Mouse (Mus musculus) ES-Bruce4 (cell line): Measurements from ENCODE around the gene Ssh1. TPM values are rescaled to one million over a fixed set of nuclear protein-coding genes. Genes with fewer than 3 reads are reported as not detected.

Experiments used
- H3K27ac ChIP-seq: 2 replicates; pipeline ENCODE4 v1.5.1; 2012; ENCODE audit warnings: low read length, inconsistent platforms; ENCODE audit not compliant: insufficient read depth
- H3K27me3 ChIP-seq: 2 replicates; pipeline ENCODE4 v1.6.1; 2012; ENCODE audit warnings: mild to moderate bottlenecking, low read length, inconsistent platforms; ENCODE audit not compliant: control insufficient read depth, poor library complexity, insufficient read depth, severe bottlenecking
- H3K36me3 ChIP-seq: 2 replicates; pipeline ENCODE4 v1.6.1; 2012; ENCODE audit warnings: inconsistent platforms, mild to moderate bottlenecking, low read length, moderate library complexity; ENCODE audit not compliant: control insufficient read depth, poor library complexity, insufficient read depth, severe bottlenecking
- H3K4me1 ChIP-seq: one replicate; pipeline ENCODE4 v1.8.1; 2011; ENCODE audit warnings: low read length; ENCODE audit not compliant: control insufficient read depth, insufficient read depth
- H3K4me3 ChIP-seq: 2 replicates; pipeline ENCODE4 v1.5.1; 2011; ENCODE audit warnings: low read depth, mild to moderate bottlenecking, low read length
- H3K9ac ChIP-seq: 2 replicates; pipeline ENCODE4 v1.6.1; 2012; ENCODE audit warnings: low read depth, mild to moderate bottlenecking, inconsistent platforms; ENCODE audit not compliant: poor library complexity, severe bottlenecking
- H3K9me3 ChIP-seq: replicated peaks from 2 replicates; pipeline ENCODE4 v1.6.1; 2012; ENCODE audit warnings: mild to moderate bottlenecking, low read length, inconsistent platforms; ENCODE audit not compliant: control insufficient read depth, poor library complexity, insufficient read depth, severe bottlenecking
- CTCF ChIP-seq: IDR thresholded peaks from one replicate; pipeline ENCODE4 v1.8.1; 2011; ENCODE audit warnings: low read depth, low read length
- EP300 ChIP-seq: IDR thresholded peaks from 2 replicates; pipeline ENCODE4 v1.6.1; 2011; ENCODE audit warnings: low read depth, low read length; ENCODE audit not compliant: insufficient read depth
- POLR2A ChIP-seq: IDR thresholded peaks from one replicate; pipeline ENCODE4 v1.8.1; 2011; ENCODE audit warnings: low read length; ENCODE audit not compliant: insufficient read depth
- polyA plus RNA-seq: library from polyadenylated mRNA; stranded (reverse); fragments of >200 nt; gene quantifications from 2 replicates; pipeline ENCODE4 v1.2.4, GENCODE M21; 2011; ENCODE audit warnings: low read depth; ENCODE audit not compliant: missing spikeins, insufficient read depth, insufficient read length

Gene Ssh1
- polyA plus RNA-seq, 1 experiment, result 23.5 TPM

- Histone ChIP-seq H3K27me3 (no peaks in the 10 kb centered on the region), H3K36me3 (no peaks in the 10 kb centered on the region), H3K4me1 (peaks cover 6% of the 10 kb centered on the region), H3K27ac (no peak overlapping the region), H3K4me3 (no peak overlapping the region), H3K9ac (no peak overlapping the region), H3K9me3 (no peaks in the 10 kb centered on the region; the same call in 1 of the 2 replicates)
- TF ChIP-seq EP300 (no peak), CTCF (no peak)
Measured at GRCm38 (mm10) chr5:113981843-113982242, 11.9 kb downstream of the Ssh1 start.

- H3K4me3 ChIP-seq, result no peak overlapping the region
- H3K27me3 ChIP-seq, result no peaks in the 10 kb centered on the region
- no peak overlapping the region for H3K27ac ChIP-seq
- no peaks in the 10 kb centered on the region; the same call in 1 of the 2 replicates for H3K9me3 ChIP-seq
- peaks cover 2% of the 10 kb centered on the region for H3K4me1 ChIP-seq
- TF ChIP-seq EP300 (no peak), POLR2A (no peak), CTCF (no peak)
- no peaks in the 10 kb centered on the region for H3K36me3 ChIP-seq
- H3K9ac ChIP-seq, result no peak overlapping the region
Measured at GRCm38 (mm10) chr5:113981171-113981570, 12.5 kb downstream of the Ssh1 start.

- H3K36me3 ChIP-seq, result no peaks in the 10 kb centered on the region
- TF ChIP-seq EP300 (no peak), CTCF (no peak), POLR2A (no peak)
Measured at GRCm38 (mm10) chr5:113980511-113980910, 13.2 kb downstream of the Ssh1 start.

GRCm38 (mm10) chr5:113977309-113977708, 16.4 kb downstream of the Ssh1 start:
- Histone ChIP-seq H3K27ac (no peak overlapping the region), H3K4me3 (no peak overlapping the region), H3K4me1 (peaks cover 16% of the 10 kb centered on the region), H3K9ac (no peak overlapping the region), H3K9me3 (no peaks in the 10 kb centered on the region; the same call in 1 of the 2 replicates), H3K36me3 (no peaks in the 10 kb centered on the region), H3K27me3 (no peaks in the 10 kb centered on the region)
- no peak for TF ChIP-seq POLR2A
- TF ChIP-seq CTCF, result no peak
- TF ChIP-seq EP300, result no peak

More at GRCm38 (mm10) chr5:113980511-113980910, 13.2 kb downstream of the Ssh1 start:
- Histone ChIP-seq H3K27ac (no peak overlapping the region), H3K4me1 (peaks cover 4% of the 10 kb centered on the region), H3K27me3 (no peaks in the 10 kb centered on the region), H3K9me3 (no peaks in the 10 kb centered on the region; the same call in 1 of the 2 replicates), H3K9ac (no peak overlapping the region), H3K4me3 (no peak overlapping the region)

- Histone ChIP-seq H3K9ac (no peak overlapping the region), H3K4me1 (peaks cover 16% of the 10 kb centered on the region), H3K9me3 (no peaks in the 10 kb centered on the region; the same call in 1 of the 2 replicates), H3K27me3 (no peaks in the 10 kb centered on the region), H3K4me3 (no peak overlapping the region), H3K36me3 (no peaks in the 10 kb centered on the region), H3K27ac (no peak overlapping the region)
- TF ChIP-seq CTCF (no peak), POLR2A (no peak), EP300 (no peak)
Measured at GRCm38 (mm10) chr5:113976597-113976996, 17.1 kb downstream of the Ssh1 start.

GRCm38 (mm10) chr5:113975538-113976215, 18.0 kb downstream of the Ssh1 start:
- Histone ChIP-seq H3K36me3 (no peaks in the 10 kb centered on the region), H3K9me3 (no peaks in the 10 kb centered on the region; the same call in 1 of the 2 replicates), H3K4me3 (no peak overlapping the region), H3K27me3 (no peaks in the 10 kb centered on the region), H3K4me1 (peaks cover 17% of the 10 kb centered on the region), H3K9ac (no peak overlapping the region), H3K27ac (no peak overlapping the region)
- TF ChIP-seq CTCF (no peak), EP300 (no peak), POLR2A (no peak)
